Mouse (Mus musculus) hindbrain, embryonic 11.5 days (tissue): ENCODE results near the gene Fra10ac1. TPM values are rescaled to one million over a fixed set of nuclear protein-coding genes. Genes with fewer than 3 reads are reported as not detected.

Source experiments
- ATAC-seq: fragments of 200-750 bp; cut with Nextera tagmentation; 2 replicates; pipeline ENCODE4 v1.8.0; 2017; ENCODE audit warnings: mild to moderate bottlenecking, moderate TSS enrichment, moderate library complexity; ENCODE audit not compliant: low FRiP score
- DNase-seq: peaks from one replicate; pipeline ENCODE4 v3.0.0-alpha.2; 2015; ENCODE audit warnings: low spot score
- H3K27ac ChIP-seq: fragments of 300-500 bp; sonication (generic); 2 replicates; pipeline ENCODE4 v1.5.1; 2014; ENCODE audit warnings: mild to moderate bottlenecking, low read depth, low read length
- H3K27me3 ChIP-seq: fragments of 300-500 bp; sonication (generic); 2 replicates; pipeline ENCODE4 v1.6.1; 2014; ENCODE audit warnings: mild to moderate bottlenecking, low read length, moderate library complexity, mixed read lengths; ENCODE audit not compliant: control insufficient read depth, insufficient read depth
- H3K36me3 ChIP-seq: fragments of 300-500 bp; sonication (generic); 2 replicates; pipeline ENCODE4 v1.6.1; 2014; ENCODE audit warnings: mild to moderate bottlenecking, low read length, moderate library complexity, mixed read lengths; ENCODE audit not compliant: control insufficient read depth, insufficient read depth
- H3K4me1 ChIP-seq: fragments of 300-500 bp; sonication (generic); replicated peaks from 2 replicates; pipeline ENCODE4 v1.6.1; 2014; ENCODE audit warnings: low read length, mixed read lengths; ENCODE audit not compliant: control insufficient read depth, insufficient read depth
- H3K4me2 ChIP-seq: fragments of 300-500 bp; sonication (generic); replicated peaks from 2 replicates; pipeline ENCODE4 v1.6.1; 2014; ENCODE audit warnings: mild to moderate bottlenecking, low read depth, low read length
- H3K4me3 ChIP-seq: fragments of 300-500 bp; sonication (generic); 2 replicates; pipeline ENCODE4 v1.5.1; 2014; ENCODE audit warnings: low read depth, low read length
- H3K9ac ChIP-seq: fragments of 300-500 bp; sonication (generic); 2 replicates; pipeline ENCODE4 v1.6.1; 2014; ENCODE audit warnings: low read depth, low read length
- H3K9me3 ChIP-seq: fragments of 300-500 bp; sonication (generic); 2 replicates; pipeline ENCODE4 v1.6.1; 2016; ENCODE audit warnings: low read length; ENCODE audit not compliant: control insufficient read depth
- WGBS: fragments of 180-500 bp; shearing (Covaris S2); extraction: QIAGEN DNeasy Blood & Tissue Kit; methylation state at CpG from one replicate; pipeline ENCODE4 v1.1.7; 2014; 5-methylcytosine and 5-hydroxymethylcytosine counted together
- polyA plus RNA-seq: library from polyadenylated mRNA; unstranded; fragments of >200 nt; fragmentation: Nextera tagmentation; extraction: Ambion mirVana; gene quantifications from 2 replicates; pipeline ENCODE4 v1.2.1, GENCODE M21; 2014

The Fra10ac1 gene
- polyA plus RNA-seq, 1 experiment from 2014 or later: 54.0 TPM

DNA sequence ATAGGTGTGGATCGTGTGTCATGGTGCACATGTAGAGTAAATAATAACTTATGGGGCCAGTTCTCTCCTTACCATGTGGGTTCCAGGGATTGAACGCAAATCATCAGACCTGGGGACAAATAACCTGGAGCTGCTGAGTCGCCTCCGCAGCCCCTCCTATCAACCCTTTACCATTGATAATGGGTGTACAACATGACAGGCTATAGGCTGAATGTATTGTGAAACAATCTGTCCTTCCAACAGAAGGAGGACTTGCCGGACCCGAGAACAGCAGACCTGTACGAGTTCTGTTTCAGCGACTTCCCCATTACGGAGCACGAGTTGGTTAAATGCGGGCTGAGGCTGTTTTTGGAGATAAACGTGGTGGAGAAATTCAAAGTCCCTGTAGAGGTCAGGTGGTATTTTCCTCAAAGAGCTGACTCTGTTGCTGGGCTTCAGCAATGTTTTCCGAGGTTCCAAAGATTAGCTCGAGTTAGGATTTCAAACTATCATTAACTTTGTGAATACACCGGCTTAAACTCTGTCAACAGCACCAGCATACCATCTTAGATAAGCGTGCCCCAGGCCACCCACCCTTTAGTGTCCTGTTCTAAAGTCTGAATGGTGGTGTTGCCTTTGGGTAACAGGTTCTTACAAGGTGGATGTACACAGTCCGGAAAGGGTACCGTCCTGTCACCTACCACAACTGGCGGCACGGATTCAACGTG is 62.2 kb downstream of the Fra10ac1 start:
- 92% methylated on average over 21 of the region's 21 CpGs for WGBS
- Histone ChIP-seq H3K27me3 (no peaks in the 10 kb centered on the region), H3K36me3 (no peaks in the 10 kb centered on the region), H3K9me3 (no peaks in the 10 kb centered on the region), H3K9ac (no peak overlapping the region), H3K27ac (no peak overlapping the region), H3K4me1 (no peaks in the 10 kb centered on the region), H3K4me2 (no peak overlapping the region), H3K4me3 (no peak overlapping the region)
- no peak for DNase-seq
- no peak for ATAC-seq

GRCm38 (mm10) chr19:38156243-38156642 is 67.7 kb downstream of the Fra10ac1 start:
- Histone ChIP-seq H3K27me3 (no peaks in the 10 kb centered on the region), H3K4me1 (no peaks in the 10 kb centered on the region), H3K4me3 (no peak overlapping the region), H3K27ac (no peak overlapping the region), H3K9ac (no peak overlapping the region), H3K36me3 (no peaks in the 10 kb centered on the region), H3K4me2 (no peak overlapping the region), H3K9me3 (no peaks in the 10 kb centered on the region)
- WGBS: 87% methylated on average over 1 of the region's 1 CpGs
- DNase-seq: no peak
- no peak for ATAC-seq

- no peak overlapping the region for H3K4me3 ChIP-seq
Observed at GRCm38 (mm10) chr19:38143540-38144271, 80.2 kb downstream of the Fra10ac1 start.

More at GRCm38 (mm10) chr19:38143540-38144271, 80.2 kb downstream of the Fra10ac1 start:
- no peaks in the 10 kb centered on the region for H3K4me1 ChIP-seq
- DNase-seq: no peak
- no peak overlapping the region for H3K27ac ChIP-seq
- no peak for ATAC-seq
- no peaks in the 10 kb centered on the region for H3K9me3 ChIP-seq
- H3K9ac ChIP-seq: no peak overlapping the region
- H3K27me3 ChIP-seq: no peaks in the 10 kb centered on the region
- no peaks in the 10 kb centered on the region for H3K36me3 ChIP-seq
- WGBS: 74% methylated on average over 4 of the region's 4 CpGs
- no peak overlapping the region for H3K4me2 ChIP-seq

Other genes starting within 250 kb of the Fra10ac1 start
- 3.4 and 5.3 TPM in 2 replicates for gene Myof, start 180.6 kb downstream of the Fra10ac1 start, polyA plus RNA-seq
- 44.1 and 46.9 TPM in 2 replicates for gene Cep55, start 169.1 kb downstream of the Fra10ac1 start, polyA plus RNA-seq
- not detected in 2 replicates for gene Ffar4, start 127.1 kb downstream of the Fra10ac1 start, polyA plus RNA-seq
- 1.1 and 2.0 TPM in 2 replicates for gene Rbp4, start 98.9 kb downstream of the Fra10ac1 start, polyA plus RNA-seq
- gene Pde6c, start 91.4 kb downstream of the Fra10ac1 start, polyA plus RNA-seq: 0.24 TPM in 1 of 2 replicates, not detected in the other
- gene Lgi1, start 40.4 kb upstream of the Fra10ac1 start, polyA plus RNA-seq: 2.1 TPM in 2 replicates
- 4.8 and 5.3 TPM in 2 replicates for gene Slc35g1, start 171.8 kb upstream of the Fra10ac1 start, polyA plus RNA-seq